Mouse (Mus musculus) gastrocnemius, postnatal 4 days (tissue): ENCODE measurements around the gene Lpar1. TPM values are rescaled to one million over a fixed set of nuclear protein-coding genes. Genes with fewer than 3 reads are reported as not detected.

Experiments used
- DNase-seq, 2 experiments: peaks; one replicate each; pipeline ENCODE4 v3.0.0; 2021 to 2022; ENCODE audit warnings: low spot score in 2 of 2, mixed read lengths in 2 of 2
- long read RNA-seq, 2 experiments: library from polyadenylated mRNA; stranded (forward); transcript quantifications; one replicate each; pipeline ENCODE4 v2.0.0; 2021
- total RNA-seq, 2 experiments: library from RNA; stranded (reverse); gene quantifications; 2 replicates each; pipeline ENCODE4 v1.2.3; 2021

Lpar1 gene
- total RNA-seq, result 10 to 100 TPM; 71.7 to 74.5 TPM
- long read RNA-seq, experiment 1, transcript Lpar1-201 (4 exons, 3,512 nt), result major isoform, 51 of 88 reads
- long read RNA-seq, experiment 1, partial matches to known transcripts, result 13 of 88 reads
- long read RNA-seq, experiment 1, other reads (novel, unspliced or antisense), result 21 of 88 reads
- long read RNA-seq, experiment 2, transcript Lpar1-201 (4 exons, 3,512 nt), result major isoform, 37 of 76 reads
- long read RNA-seq, experiment 2, partial matches to known transcripts, result 7 of 76 reads
- long read RNA-seq, experiment 2, other reads (novel, unspliced or antisense), result 31 of 76 reads

- DNase-seq, result peak in 1 of 2 experiments; percentile 57
These were observed at the start of gene Lpar1 for GRCm38 (mm10) chr4:58553631-58554358. Gene Lpar1 (minus strand): TSS chr4:58553898.

GRCm38 (mm10) chr4:58585942-58586341 is 32.2 kb upstream of the Lpar1 start:
- no peak for DNase-seq

- no peak for DNase-seq
These were observed 27.5 kb upstream of the Lpar1 start for GRCm38 (mm10) chr4:58581191-58581590.

GRCm38 (mm10) chr4:58580516-58580915 is 26.8 kb upstream of the Lpar1 start:
- DNase-seq, result no peak

- DNase-seq, result no peak
These were observed 26.4 kb upstream of the Lpar1 start for GRCm38 (mm10) chr4:58580098-58580497.

GRCm38 (mm10) chr4:58578488-58578887 is 24.8 kb upstream of the Lpar1 start:
- DNase-seq, result no peak

- no peak for DNase-seq
These were observed 23.8 kb upstream of the Lpar1 start for GRCm38 (mm10) chr4:58577382-58578048.

- peak in 1 of 2 experiments; percentile 20 for DNase-seq
These were observed 22.1 kb upstream of the Lpar1 start for GRCm38 (mm10) chr4:58575831-58576230.

GRCm38 (mm10) chr4:58574024-58574423 is 20.3 kb upstream of the Lpar1 start:
- no peak for DNase-seq

- DNase-seq, result no peak
These were observed 18.7 kb upstream of the Lpar1 start for GRCm38 (mm10) chr4:58572446-58572845.

GRCm38 (mm10) chr4:58571661-58572060 is 18.0 kb upstream of the Lpar1 start:
- no peak for DNase-seq

GRCm38 (mm10) chr4:58571232-58571631 is 17.5 kb upstream of the Lpar1 start:
- DNase-seq, result no peak

GRCm38 (mm10) chr4:58568486-58568885 is 14.8 kb upstream of the Lpar1 start:
- DNase-seq, result peak in 1 of 2 experiments; percentile 47

- no peak for DNase-seq
These were observed 9.1 kb upstream of the Lpar1 start for GRCm38 (mm10) chr4:58562776-58563175.

- DNase-seq, result no peak
These were observed 3.3 kb upstream of the Lpar1 start for GRCm38 (mm10) chr4:58557001-58557400.

- no peak for DNase-seq
These were observed 701 bp upstream of the Lpar1 start for GRCm38 (mm10) chr4:58554359-58554838.

GRCm38 (mm10) chr4:58552731-58553630 is 717 bp downstream of the Lpar1 start:
- peak; percentile 86 to 88 for DNase-seq

GRCm38 (mm10) chr4:58552229-58552628 is 1.5 kb downstream of the Lpar1 start:
- no peak for DNase-seq

GRCm38 (mm10) chr4:58551820-58552219 is 1.9 kb downstream of the Lpar1 start:
- DNase-seq, result peak; percentile 75 to 90

GRCm38 (mm10) chr4:58547725-58548124 is 6.0 kb downstream of the Lpar1 start:
- DNase-seq, result no peak

- DNase-seq, result no peak
These were observed 6.5 kb downstream of the Lpar1 start for GRCm38 (mm10) chr4:58547273-58547565.
